Comparison of ENCODE assay signal across 8 mouse cellular contexts in the genomic region with DNA sequence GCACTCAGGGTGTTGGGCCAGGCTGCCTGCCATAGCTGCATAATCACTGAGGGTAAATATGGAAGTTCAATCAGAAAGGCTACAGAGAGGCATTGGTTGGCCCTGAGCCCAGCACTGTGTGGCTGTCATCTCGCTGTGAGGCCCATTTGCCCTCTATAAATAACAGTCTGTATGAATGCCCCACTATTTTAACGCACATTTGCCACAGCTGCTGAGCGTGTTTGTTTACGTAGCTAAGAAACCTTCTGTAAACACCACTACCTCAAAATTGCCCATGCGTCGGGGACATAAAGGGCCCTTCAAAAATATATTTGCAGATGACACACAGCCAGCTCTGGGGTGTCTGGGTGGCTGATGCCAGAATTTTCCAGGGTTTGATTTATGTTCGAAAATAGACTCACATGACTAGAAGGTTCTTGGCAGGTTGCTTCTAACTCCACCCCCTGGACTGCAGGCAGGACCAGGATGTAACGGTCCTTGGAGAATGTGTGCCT.
DNase-seq lines count a peak whose midpoint lies in the region; ATAC-seq and TF ChIP-seq lines count a peak whose summit lies in the region.

No protein-coding gene starts in this region.

- peak; percentile 77 for DNase-seq in brain, adult 2 months (ENCODE audit: low read depth, low spot score)
- peak; percentile 37 to 63 for DNase-seq in gastrocnemius, adult 8-10 months (ENCODE audit: low spot score in 2 of 2)
- DNase-seq in kidney, adult 2 months = no peak
- DNase-seq in urinary bladder, adult 18-20 months (ENCODE audit: low spot score in 2 of 2) = no peak

- peaks cover 9% of the 10 kb centered on the region for H3K4me1 ChIP-seq in forebrain, embryonic 15.5 days
- 0 out of 2 replicates have a peak, but pooled peaks cover 2% of the 10 kb centered on the region for H3K4me1 ChIP-seq in forebrain, embryonic 12.5 days
- H3K4me1 ChIP-seq in intestine, embryonic 16.5 days (ENCODE audit: control insufficient read depth, insufficient read depth, low read length) = no peaks in the 10 kb centered on the region; the same call in 1 of the 2 replicates
- no peaks in the 10 kb centered on the region for H3K4me1 ChIP-seq in kidney, embryonic 16.5 days (ENCODE audit: insufficient read depth, low read length)
- no peaks in the 10 kb centered on the region for H3K4me1 ChIP-seq in kidney, adult 2 months (ENCODE audit: control insufficient read depth, insufficient read depth, low read length)

- TF ChIP-seq CTCF in kidney, adult 2 months (conservative IDR thresholded peaks at IDR 0.05; ENCODE audit: insufficient read depth, insufficient read length, low read depth, low read length) = no peak

- H3K4me2 ChIP-seq in forebrain, embryonic 15.5 days (replicated peaks) = no peak overlapping the region
- no peak overlapping the region for H3K4me2 ChIP-seq in forebrain, embryonic 12.5 days
- H3K4me2 ChIP-seq in intestine, embryonic 16.5 days (ENCODE audit: low read depth, low read length) = no peak overlapping the region
- H3K4me2 ChIP-seq in kidney, embryonic 16.5 days (replicated peaks; ENCODE audit: low read depth, low read length) = no peak overlapping the region

- peak; percentile 78 for ATAC-seq in forebrain, embryonic 15.5 days (replicated peaks)
- no peak for ATAC-seq in forebrain, embryonic 12.5 days (ENCODE audit: low FRiP score)
- peak; percentile 66 for ATAC-seq in intestine, embryonic 16.5 days
- no peak for ATAC-seq in kidney, embryonic 16.5 days (ENCODE audit: low FRiP score, low TSS enrichment)

- no peak overlapping the region for H3K4me3 ChIP-seq in forebrain, embryonic 15.5 days
- no peak overlapping the region for H3K4me3 ChIP-seq in forebrain, embryonic 12.5 days (replicated peaks)
- no peak overlapping the region for H3K4me3 ChIP-seq in intestine, embryonic 16.5 days (ENCODE audit: low read length)
- H3K4me3 ChIP-seq in kidney, embryonic 16.5 days (ENCODE audit: low read length) = no peak overlapping the region
- H3K4me3 ChIP-seq in kidney, adult 2 months (ENCODE audit: insufficient read depth, low read depth, low read length) = no peak overlapping the region

- 22% methylated on average over 8 of the region's 8 CpGs for WGBS in forebrain, embryonic 15.5 days
- 81% methylated on average over 8 of the region's 8 CpGs for WGBS in forebrain, embryonic 12.5 days
- WGBS in intestine, embryonic 16.5 days = 33% methylated on average over 8 of the region's 8 CpGs
- 59% methylated on average over 8 of the region's 8 CpGs for WGBS in kidney, embryonic 16.5 days
- 51% methylated on average over 8 of the region's 8 CpGs for WGBS in kidney, adult 2 months

- 0 out of 2 replicates have a peak overlapping the region, but pooled peaks have one; percentile 13 for H3K27ac ChIP-seq in forebrain, embryonic 15.5 days (replicated peaks)
- no peak overlapping the region for H3K27ac ChIP-seq in forebrain, embryonic 12.5 days
- no peak overlapping the region for H3K27ac ChIP-seq in intestine, embryonic 16.5 days (ENCODE audit: low read length)
- no peak overlapping the region for H3K27ac ChIP-seq in kidney, embryonic 16.5 days (ENCODE audit: low read length)
- no peak overlapping the region for H3K27ac ChIP-seq in kidney, adult 2 months (ENCODE audit: insufficient read depth, low read depth, low read length)

- no peaks in the 10 kb centered on the region for H3K9me3 ChIP-seq in forebrain, embryonic 15.5 days
- H3K9me3 ChIP-seq in forebrain, embryonic 12.5 days = no peaks in the 10 kb centered on the region
- no peaks in the 10 kb centered on the region for H3K9me3 ChIP-seq in intestine, embryonic 16.5 days (ENCODE audit: control insufficient read depth, low read length)
- no peaks in the 10 kb centered on the region for H3K9me3 ChIP-seq in kidney, embryonic 16.5 days (ENCODE audit: low read length)

- no peak for TF ChIP-seq POLR2A in kidney, adult 2 months (IDR thresholded peaks at IDR 0.05; ENCODE audit: low read depth, low read length)

- H3K9ac ChIP-seq in forebrain, embryonic 15.5 days (replicated peaks) = no peak overlapping the region
- H3K9ac ChIP-seq in forebrain, embryonic 12.5 days = no peak overlapping the region
- H3K9ac ChIP-seq in intestine, embryonic 16.5 days (ENCODE audit: low read depth, low read length) = no peak overlapping the region
- no peak overlapping the region for H3K9ac ChIP-seq in kidney, embryonic 16.5 days (replicated peaks; ENCODE audit: low read length)

- no peaks in the 10 kb centered on the region for H3K27me3 ChIP-seq in forebrain, embryonic 15.5 days
- H3K27me3 ChIP-seq in forebrain, embryonic 12.5 days = no peaks in the 10 kb centered on the region
- H3K27me3 ChIP-seq in intestine, embryonic 16.5 days (replicated peaks; ENCODE audit: control insufficient read depth, insufficient read depth, low read length) = no peaks in the 10 kb centered on the region
- peaks cover 3% of the 10 kb centered on the region; the same call in 1 of the 2 replicates for H3K27me3 ChIP-seq in kidney, embryonic 16.5 days (ENCODE audit: insufficient read depth, low read length)
- no peaks in the 10 kb centered on the region for H3K27me3 ChIP-seq in kidney, adult 2 months (replicated peaks; ENCODE audit: control insufficient read depth, insufficient read depth, low read length)

- H3K36me3 ChIP-seq in forebrain, embryonic 15.5 days = no peaks in the 10 kb centered on the region
- no peaks in the 10 kb centered on the region for H3K36me3 ChIP-seq in forebrain, embryonic 12.5 days (replicated peaks)
- H3K36me3 ChIP-seq in intestine, embryonic 16.5 days (ENCODE audit: control insufficient read depth, insufficient read depth, low read length) = no peaks in the 10 kb centered on the region
- H3K36me3 ChIP-seq in kidney, embryonic 16.5 days (ENCODE audit: insufficient read depth, low read length) = no peaks in the 10 kb centered on the region
- no peaks in the 10 kb centered on the region for H3K36me3 ChIP-seq in kidney, adult 2 months (ENCODE audit: control insufficient read depth, insufficient read depth, low read length)

Comparison
In these comparisons a context has a peak if more than half of its experiments do, and no peak if none do; other contexts are left out.
1. ATAC-seq: peak in forebrain, embryonic 15.5 days (single experiment) and intestine, embryonic 16.5 days (single experiment); none in forebrain, embryonic 12.5 days (single experiment) and kidney, embryonic 16.5 days (single experiment).
2. DNase-seq: peak in brain, adult 2 months (single experiment) and gastrocnemius, adult 8-10 months (2 of 2); none in kidney, adult 2 months (single experiment) and urinary bladder, adult 18-20 months (0 of 2).